Mouse (Mus musculus) adrenal gland, postnatal 4 days (tissue): Measurements from ENCODE around the gene Olfr220. TPM values are rescaled to one million over a fixed set of nuclear protein-coding genes. Genes with fewer than 3 reads are reported as not detected.

Source experiments
- DNase-seq, 2 experiments: peaks; one replicate each; pipeline ENCODE4 v3.0.0; 2021 to 2022; ENCODE audit warnings: low spot score in 2 of 2, mixed read lengths in 2 of 2
- long read RNA-seq, 2 experiments: library from polyadenylated mRNA; stranded (forward); transcript quantifications; one replicate each; pipeline ENCODE4 v2.0.0; 2021
- total RNA-seq, 2 experiments: library from RNA; stranded (reverse); gene quantifications; 2 replicates each; pipeline ENCODE4 v1.2.3; 2021

Gene Olfr220
- not detected for total RNA-seq
- long read RNA-seq, experiment 1: 0 reads
- long read RNA-seq, experiment 2: 0 reads

DNA sequence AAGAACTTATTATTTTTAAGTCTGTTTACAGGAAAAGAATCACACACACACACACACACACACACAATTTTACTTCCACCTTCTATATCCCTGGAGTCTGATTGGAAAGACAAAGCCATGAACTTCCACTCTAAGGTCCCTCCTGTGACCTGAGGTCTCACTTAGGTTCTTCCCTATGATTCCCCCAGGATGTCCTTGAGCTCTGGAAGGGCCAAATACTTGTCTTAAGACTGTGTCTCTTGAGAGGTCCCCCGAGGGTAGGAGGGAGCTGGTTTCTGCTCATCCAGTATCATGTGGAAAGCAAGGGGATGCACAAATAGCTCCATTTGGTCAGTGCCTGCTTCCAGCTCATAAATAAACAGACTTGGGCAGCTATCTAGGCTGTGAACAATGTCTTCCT lies at the start of gene Olfr220:
Olfr220 (plus strand) TSS at position 301 of the 400 bp plus-strand sequence.
- no peak for DNase-seq

DNA sequence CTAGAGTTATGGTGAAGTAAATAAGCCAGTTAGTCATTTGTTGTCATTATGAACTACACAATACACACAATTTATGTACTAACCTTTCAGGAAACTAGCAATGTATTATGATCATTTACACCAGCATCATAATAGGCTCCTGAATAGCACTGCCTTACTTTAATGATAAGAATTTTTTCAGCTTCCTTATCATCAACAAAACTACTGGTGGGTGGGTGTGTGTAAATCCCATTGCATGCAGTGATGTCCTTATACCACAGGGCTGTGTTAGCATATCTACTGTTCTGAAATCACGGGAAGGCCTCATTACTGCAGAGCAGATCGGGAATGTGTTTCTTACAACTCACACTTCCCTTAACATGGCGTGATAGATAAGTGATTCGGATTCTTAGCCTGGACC lies 18.9 kb upstream of the Olfr220 start:
- no peak for DNase-seq

DNA sequence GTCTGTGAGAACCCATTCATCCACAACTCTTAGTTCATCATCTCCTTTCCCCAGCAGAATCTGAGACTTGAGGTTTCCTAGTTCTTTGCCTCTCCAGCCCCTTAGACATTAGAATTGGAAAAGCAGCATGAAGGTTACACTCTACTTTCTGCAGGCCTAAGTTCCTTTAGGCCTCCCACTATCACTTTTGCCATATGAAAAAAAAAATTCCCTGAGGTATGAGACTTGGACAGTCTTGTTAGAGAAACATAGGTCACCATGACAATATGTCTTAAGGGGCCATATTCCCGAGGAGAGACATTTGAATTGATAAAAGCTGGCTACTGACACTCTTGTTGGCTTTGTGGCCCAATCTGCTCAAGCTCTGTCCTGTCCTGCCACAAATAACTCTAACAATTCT lies 18.1 kb upstream of the Olfr220 start, which contains the start of gene Olfr414:
Olfr414 (plus strand) TSS at position 301 of the 400 bp plus-strand sequence.
- DNase-seq: no peak

DNA sequence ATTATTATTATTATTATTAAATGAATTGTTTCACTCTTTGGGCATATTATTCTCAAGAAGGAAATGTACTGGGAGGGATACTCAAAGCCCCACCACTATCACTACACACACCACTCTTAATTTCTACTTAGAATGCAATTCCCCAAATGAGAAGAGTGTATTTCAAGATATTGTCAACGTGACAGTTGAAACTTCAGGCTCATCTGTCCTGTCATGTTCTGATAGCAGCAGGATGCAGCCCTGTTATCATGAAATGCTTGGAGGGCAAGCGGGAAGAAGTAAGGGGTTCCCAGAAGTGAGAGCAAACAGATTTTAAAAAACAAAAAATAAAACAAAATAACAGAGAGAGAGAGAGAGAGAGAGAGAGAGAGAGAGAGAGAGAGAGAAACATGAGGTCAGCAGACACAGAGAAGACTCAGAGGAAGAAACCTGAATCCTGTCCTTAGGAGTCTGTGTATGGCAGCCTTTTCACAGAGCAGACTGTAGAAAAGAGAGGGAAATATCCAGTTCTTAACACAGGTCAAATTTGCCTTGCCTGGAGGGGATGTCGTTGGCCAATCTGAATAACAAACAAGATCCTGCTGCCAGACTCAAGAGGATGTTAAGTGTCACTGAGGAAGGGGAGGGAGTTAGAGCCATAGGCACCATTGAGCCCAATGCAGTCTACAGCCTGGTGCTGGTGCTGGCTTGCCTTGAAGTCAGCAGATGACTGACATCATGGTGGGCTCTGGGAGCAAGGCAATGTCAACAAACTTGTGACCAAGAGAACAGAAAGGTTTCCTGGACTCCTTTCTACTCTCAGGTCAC lies 15.5 kb upstream of the Olfr220 start:
- DNase-seq: no peak

DNA sequence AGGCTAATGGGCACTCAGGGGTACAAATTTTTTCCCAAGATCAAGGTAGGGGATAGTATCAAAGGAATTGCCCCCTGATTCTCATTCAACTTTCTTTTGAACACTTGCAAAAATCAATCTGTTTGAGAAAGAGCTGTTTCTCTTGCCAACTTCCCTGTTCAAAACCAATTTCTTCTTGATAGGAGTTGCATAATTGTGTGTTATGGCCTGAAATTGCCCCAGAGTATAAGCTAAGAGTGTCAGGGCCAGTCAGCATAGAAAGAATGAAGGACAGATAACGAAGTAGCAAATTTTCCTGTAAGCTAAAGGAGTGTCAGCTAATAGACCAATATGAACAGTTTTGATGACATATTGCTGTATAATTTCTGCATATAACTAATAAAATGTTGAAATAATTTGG lies 14.5 kb upstream of the Olfr220 start:
- no peak for DNase-seq

DNA sequence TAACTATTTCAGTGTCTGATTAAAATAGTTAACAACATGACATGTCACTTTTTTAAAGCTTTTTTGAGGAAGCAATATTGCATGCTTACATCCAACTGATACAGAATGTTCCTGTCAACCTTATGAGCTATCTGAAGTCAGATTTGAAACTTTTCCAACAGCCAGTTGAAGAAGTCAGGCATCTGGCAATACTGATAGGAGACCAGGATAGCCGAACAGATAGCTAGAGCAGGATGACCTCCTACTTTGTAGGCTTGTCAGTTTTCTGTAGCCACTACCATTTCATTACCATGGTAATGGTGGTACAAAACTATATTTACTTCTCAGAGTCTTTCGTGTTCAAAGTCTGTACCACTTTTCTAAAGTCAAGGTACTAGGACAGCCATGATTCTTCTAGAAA lies 13.5 kb upstream of the Olfr220 start:
- no peak for DNase-seq

DNA sequence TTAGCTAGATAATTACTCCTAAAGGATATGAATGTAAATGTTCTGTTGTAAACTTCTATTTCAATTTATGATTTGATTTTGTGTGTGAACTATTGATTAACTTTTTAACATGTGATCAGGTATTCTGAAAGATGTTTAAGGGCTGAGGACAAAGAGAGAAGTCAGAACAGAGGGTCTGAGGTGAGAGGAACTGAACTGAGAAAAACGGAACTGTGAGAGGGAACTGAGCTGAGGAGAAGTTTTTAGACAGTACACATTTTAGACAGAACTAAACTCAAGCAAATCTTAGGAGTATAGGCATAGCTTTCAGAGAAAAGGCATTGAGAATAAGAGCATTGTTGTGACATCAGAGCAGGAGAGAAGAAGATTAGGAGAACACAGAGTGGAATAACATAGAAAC lies 7.8 kb upstream of the Olfr220 start:
- no peak for DNase-seq

DNA sequence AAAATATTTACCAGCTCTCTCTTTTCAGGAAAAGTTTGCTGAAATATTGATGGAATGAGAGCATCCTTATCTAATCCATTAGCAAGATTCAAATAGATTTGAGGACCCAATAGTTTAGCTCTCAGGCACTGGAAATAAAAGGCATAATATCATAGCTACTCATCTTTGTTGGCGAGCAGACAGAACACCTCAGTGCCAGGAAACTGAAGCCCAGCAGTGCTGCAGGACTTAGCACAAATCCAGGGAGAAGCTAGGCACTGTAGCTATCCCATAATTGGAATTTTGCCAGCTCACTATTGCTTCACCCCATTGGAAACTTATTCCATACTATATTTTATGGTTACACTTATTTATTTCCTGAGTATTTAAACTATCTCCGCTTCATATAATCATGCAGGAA lies 13.2 kb downstream of the Olfr220 start:
- DNase-seq: no peak

DNA sequence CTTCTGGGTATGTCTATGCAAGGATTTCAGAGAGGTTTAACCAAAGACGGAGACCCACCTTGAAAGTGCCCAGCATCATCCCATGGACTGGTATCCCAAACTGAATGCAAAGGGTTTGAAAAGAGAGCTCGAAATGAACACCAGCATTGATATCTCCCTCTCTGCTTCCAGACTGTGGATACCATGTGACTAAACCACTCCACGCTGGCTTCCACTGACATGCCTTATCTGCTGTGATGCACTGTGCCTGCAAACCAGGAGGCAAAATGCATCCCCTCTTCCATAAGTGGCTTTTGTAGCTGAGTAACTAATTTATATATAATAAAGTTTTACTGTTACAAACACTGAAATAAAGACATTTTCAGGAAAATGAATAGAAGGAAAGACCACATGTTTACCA lies 23.5 kb downstream of the Olfr220 start:
- no peak for DNase-seq

DNA sequence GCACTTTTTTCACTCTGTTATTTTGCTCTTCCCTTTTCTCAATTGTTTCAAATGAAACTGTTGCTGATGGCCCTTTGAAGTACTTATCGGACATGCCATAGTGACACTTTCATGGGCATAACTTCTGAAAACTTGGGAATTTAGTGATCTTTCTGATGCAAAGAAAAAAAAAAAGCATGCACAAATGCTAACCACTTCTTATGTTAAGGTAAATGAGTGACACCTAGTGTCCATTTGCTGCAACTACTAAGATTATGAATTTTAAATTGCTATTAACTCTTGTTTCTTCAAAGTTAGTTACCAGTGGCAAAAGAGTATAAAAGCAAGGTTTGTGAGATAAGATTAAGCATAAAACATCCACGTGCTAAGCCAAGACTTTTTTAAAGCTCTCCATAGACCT lies 24.4 kb downstream of the Olfr220 start:
- DNase-seq: no peak

DNA sequence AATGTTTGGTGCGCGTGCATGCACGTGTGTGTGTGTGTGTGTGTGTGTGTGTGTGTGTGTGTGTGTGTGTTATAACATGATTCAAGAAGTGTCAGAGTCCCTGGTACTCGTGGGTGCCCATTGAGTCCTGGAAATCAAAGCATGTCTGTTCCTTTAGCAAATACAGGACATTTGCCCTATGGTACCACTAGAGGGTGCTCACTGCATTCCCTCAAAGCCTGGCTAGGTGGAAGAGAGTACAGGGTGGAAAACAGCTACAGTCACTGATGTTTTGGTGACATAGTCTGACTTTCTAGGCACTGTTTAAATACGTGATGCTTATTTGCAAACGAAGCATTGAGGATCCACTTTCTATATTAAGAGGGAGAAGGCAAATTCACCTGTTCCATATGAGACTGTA lies 27.9 kb downstream of the Olfr220 start:
- DNase-seq: no peak

DNA sequence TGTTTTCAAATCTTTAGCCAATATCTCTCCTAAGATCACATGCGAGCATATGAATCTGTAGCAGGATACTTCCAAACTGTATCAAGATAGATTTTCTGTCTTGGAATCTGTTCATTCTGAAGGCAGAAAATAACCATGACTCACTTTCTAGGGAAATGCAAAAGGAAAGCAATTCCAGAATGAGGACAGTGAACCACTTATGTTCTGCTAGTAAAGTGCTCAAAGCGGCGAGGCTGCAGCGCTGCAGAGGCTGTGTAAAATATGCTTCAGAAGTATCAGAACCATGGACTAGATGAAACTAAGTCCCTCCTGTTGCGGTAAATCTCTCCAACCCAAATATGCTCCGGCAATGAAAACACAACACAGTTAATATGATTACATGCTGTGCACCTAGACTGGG lies 40.7 kb downstream of the Olfr220 start:
- DNase-seq: no peak

DNA sequence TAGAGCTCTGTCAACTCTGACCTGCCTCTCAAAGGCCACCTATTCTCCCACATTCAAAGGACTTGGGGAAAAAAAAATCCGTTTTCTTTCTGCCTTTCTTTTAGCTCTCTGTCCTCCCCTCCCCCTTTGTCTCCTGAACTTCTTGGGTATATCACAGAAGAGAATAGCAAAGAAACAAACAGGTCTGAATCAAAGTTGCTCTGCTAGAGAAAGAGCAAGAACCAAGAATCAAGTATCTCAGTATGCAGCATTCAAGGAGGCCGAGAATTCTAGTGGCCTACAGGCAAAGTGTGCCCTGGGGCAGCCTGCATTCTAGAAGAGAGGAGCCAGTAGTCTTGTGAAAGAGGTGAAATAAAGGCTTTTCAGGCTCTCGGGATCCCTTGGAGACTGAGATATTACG lies 58.2 kb downstream of the Olfr220 start:
- no peak for DNase-seq

Other genes with a start within 250 kb of the Olfr220 start
- not detected for gene Olfr419, start 190.0 kb upstream of the Olfr220 start, total RNA-seq
- not detected for gene Mptx1, start 111.6 kb upstream of the Olfr220 start, total RNA-seq
- not detected for gene Olfr417, start 77.0 kb upstream of the Olfr220 start, total RNA-seq
- gene Olfr248, start 51.0 kb upstream of the Olfr220 start, total RNA-seq: not detected
- not detected for gene Olfr414, start 18.0 kb upstream of the Olfr220 start, total RNA-seq
- 1 to 10 TPM; 4.3 to 4.4 TPM for gene Fmn2, start 59.7 kb downstream of the Olfr220 start, total RNA-seq